Mouse (Mus musculus) neural tube, embryonic 12.5 days (tissue): Measurements from ENCODE around the gene Eci2. TPM values are rescaled to one million over a fixed set of nuclear protein-coding genes. Genes with fewer than 3 reads are reported as not detected.

Experiments
- ATAC-seq: fragments of 200-750 bp; cut with Nextera tagmentation; 2 replicates; pipeline ENCODE4 v1.8.0; 2017; ENCODE audit warnings: low read depth, mild to moderate bottlenecking, moderate TSS enrichment, moderate library complexity; ENCODE audit not compliant: low FRiP score
- H3K27ac ChIP-seq: fragments of 300-500 bp; sonication (generic); 2 replicates; pipeline ENCODE4 v1.5.1; 2016
- H3K27me3 ChIP-seq: fragments of 300-500 bp; sonication (generic); replicated peaks from 2 replicates; pipeline ENCODE4 v1.6.1; 2016; ENCODE audit warnings: mild to moderate bottlenecking
- H3K36me3 ChIP-seq: fragments of 300-500 bp; sonication (generic); 2 replicates; pipeline ENCODE4 v1.6.1; 2016; ENCODE audit warnings: mild to moderate bottlenecking
- H3K4me1 ChIP-seq: fragments of 300-500 bp; sonication (generic); 2 replicates; pipeline ENCODE4 v1.6.1; 2016
- H3K4me2 ChIP-seq: fragments of 300-500 bp; sonication (generic); replicated peaks from 2 replicates; pipeline ENCODE4 v1.6.1; 2016; ENCODE audit warnings: mild to moderate bottlenecking
- H3K4me3 ChIP-seq: fragments of 300-500 bp; sonication (generic); 2 replicates; pipeline ENCODE4 v1.5.1; 2016
- H3K9ac ChIP-seq: fragments of 300-500 bp; sonication (generic); 2 replicates; pipeline ENCODE4 v1.6.1; 2016; ENCODE audit warnings: mild to moderate bottlenecking
- H3K9me3 ChIP-seq: fragments of 300-500 bp; sonication (generic); 2 replicates; pipeline ENCODE4 v1.6.1; 2016; ENCODE audit warnings: mild to moderate bottlenecking
- WGBS: fragments of 180-500 bp; shearing (Covaris S2); methylation state at CpG from one replicate; pipeline ENCODE4 v1.1.7; 2016; 5-methylcytosine and 5-hydroxymethylcytosine counted together
- polyA plus RNA-seq: library from polyadenylated mRNA; unstranded; fragments of >200 nt; fragmentation: Nextera tagmentation; extraction: Ambion mirVana; gene quantifications from 2 replicates; pipeline ENCODE4 v1.2.1, GENCODE M21; 2016

Gene Eci2
- 113 and 119 TPM in 2 replicates for polyA plus RNA-seq

DNA sequence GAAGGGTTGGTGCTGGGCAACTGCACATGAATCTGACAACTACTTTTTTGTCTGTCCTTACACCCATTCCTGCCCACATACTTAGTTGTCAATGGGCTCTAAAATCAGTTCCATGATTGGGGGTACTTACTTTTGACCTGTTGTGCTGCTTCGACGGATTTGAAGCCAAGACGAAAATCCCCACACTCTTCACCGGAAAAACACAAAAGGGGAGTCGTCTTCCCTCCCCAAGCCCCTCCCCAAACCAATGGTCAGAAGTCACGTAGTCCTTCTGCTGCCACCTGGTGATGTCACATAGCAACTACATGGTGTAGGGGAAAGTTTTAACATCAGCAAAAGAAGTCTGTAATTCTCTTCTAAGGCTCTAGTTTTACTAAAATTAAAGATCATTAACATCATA is at the start of gene Eci2:
Gene Eci2 (minus strand): TSS at position 218 of the 400 bp plus-strand sequence.
- ATAC-seq = no peak
- Histone ChIP-seq H3K9ac (no peak within 1 kb of the TSS), H3K36me3 (no peaks in the 10 kb centered on the region), H3K27ac (no peak within 1 kb of the TSS), H3K9me3 (no peaks in the 10 kb centered on the region), H3K4me3 (no peak within 1 kb of the TSS), H3K4me2 (peak within 1 kb of the TSS; percentile 31), H3K4me1 (no peaks in the 10 kb centered on the region), H3K27me3 (no peaks in the 10 kb centered on the region)
- whole genome bisulfite sequencing = 9% methylated on average over 6 of the region's 6 CpGs

DNA sequence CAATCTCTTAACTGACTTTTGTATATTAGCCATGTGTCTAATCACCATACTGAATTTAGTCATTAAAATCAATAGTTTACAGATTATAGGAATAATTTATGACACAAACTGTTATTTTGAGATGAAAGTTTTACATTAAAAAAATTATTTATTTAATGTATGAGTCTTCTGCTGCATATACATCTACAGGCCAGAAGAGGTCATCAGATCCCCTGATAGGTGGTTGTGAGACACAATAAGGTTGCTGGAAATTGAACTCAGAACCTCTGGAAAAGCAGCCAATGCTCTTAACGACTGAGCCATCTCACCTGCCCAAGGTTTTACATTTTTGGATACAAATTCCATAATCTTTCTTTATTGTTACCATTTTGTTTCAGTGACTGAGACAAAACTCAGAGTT is 48.0 kb upstream of the Eci2 start:
- H3K27ac ChIP-seq = no peak overlapping the region
- H3K4me1 ChIP-seq = no peaks in the 10 kb centered on the region
- H3K9ac ChIP-seq = no peak overlapping the region
- H3K4me2 ChIP-seq = no peak overlapping the region
- no peaks in the 10 kb centered on the region for H3K36me3 ChIP-seq
- no peak for ATAC-seq
- 55% methylated on average over 1 of the region's 1 CpGs for WGBS
- H3K9me3 ChIP-seq = no peaks in the 10 kb centered on the region
- H3K27me3 ChIP-seq = no peaks in the 10 kb centered on the region
- no peak overlapping the region for H3K4me3 ChIP-seq

DNA sequence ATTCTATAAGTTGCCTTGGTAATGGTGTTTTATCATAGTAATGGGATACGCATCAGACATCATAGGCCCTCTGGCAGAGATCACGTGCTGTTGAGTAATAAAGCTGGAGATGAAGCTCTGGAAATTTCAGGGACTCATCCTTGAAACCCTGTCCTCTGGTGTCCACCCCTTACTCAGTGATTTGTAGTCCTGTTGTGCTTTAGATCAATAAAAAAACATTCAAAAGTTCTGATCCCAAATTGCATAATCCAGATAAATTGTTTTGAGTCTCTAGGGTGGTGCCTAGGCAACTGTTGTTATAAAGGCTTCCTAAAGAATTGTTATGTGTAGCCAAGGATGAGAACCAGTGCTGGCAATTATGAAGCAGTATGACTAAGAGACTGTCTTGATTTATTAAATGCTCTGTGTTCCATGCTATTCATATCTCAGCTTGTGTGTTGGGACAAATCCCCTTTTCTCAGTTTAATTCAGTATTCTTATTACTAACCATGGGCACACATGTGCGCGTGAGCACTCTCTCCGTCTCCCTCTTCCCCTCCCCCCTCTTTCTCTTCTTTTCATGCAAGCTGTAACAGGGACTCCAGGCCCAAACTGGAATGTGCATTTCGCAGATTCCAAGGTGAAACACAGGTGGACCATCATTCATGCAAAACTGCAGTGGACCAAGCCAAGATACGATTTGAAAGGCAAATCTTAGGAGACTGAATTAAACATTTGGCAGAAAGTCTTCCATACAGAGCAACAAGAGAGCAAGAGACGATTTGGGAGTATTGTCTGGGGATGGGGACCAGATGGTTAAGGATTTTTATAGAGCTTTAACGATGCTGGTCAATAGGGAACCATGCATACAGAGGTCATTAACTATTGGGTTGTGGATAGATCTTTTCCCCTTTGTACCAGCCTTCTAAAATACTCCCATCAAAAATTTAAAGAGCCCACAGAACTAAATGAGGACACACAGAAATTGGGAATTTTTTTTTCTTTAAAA is 43.9 kb upstream of the Eci2 start:
- no peak for ATAC-seq
- Histone ChIP-seq H3K9me3 (no peaks in the 10 kb centered on the region), H3K27ac (no peak overlapping the region), H3K27me3 (no peaks in the 10 kb centered on the region), H3K9ac (no peak overlapping the region), H3K36me3 (no peaks in the 10 kb centered on the region), H3K4me2 (no peak overlapping the region), H3K4me3 (no peak overlapping the region), H3K4me1 (peaks cover 7% of the 10 kb centered on the region; the same call in 1 of the 2 replicates)
- WGBS = 61% methylated on average over 9 of the region's 9 CpGs

DNA sequence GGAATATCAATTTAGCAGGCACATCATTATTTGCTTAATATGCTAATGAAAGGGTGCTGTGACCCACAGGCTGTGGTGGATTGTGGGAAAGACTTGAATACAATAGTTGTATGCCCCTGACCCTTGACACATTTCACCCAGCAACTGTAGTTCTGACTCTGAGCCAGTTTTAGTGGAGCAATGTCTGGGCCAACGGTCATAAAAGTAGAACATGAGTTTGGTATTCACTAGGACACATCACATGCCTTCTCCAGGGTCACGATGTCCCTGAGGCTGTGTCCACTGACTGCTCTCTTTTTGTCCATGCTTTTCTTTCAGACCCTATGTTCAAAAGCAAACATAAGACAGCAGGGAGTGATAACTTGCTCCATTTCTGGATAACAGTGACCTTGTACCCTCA is 40.2 kb upstream of the Eci2 start:
- no peaks in the 10 kb centered on the region for H3K27me3 ChIP-seq
- WGBS = 70% methylated on average over 2 of the region's 2 CpGs
- H3K36me3 ChIP-seq = no peaks in the 10 kb centered on the region
- no peak overlapping the region for H3K4me2 ChIP-seq
- no peak overlapping the region for H3K27ac ChIP-seq
- H3K4me1 ChIP-seq = peaks cover 8% of the 10 kb centered on the region; the same call in 1 of the 2 replicates
- no peak overlapping the region for H3K4me3 ChIP-seq
- no peak overlapping the region for H3K9ac ChIP-seq
- H3K9me3 ChIP-seq = no peaks in the 10 kb centered on the region
- ATAC-seq = no peak

DNA sequence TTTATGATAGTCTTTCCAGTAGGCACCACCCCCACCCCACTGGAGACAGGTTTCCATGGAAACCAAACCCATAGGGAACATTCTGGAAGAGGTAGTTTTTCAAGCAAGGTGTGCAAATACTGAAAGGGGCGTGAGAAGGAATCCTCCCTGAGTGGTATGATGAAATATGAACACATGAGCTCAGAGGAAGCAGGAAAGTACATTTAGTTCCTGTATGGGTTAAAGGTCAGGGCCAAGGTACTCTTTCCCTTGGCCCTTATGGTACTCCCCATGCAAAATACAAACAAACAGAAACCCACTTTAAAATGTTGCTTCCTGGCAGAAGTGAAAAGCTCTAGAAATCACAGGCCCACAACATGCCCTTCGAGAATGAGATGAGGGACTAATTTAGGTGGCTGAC is 39.1 kb upstream of the Eci2 start:
- H3K9me3 ChIP-seq = no peaks in the 10 kb centered on the region
- no peak for ATAC-seq
- peaks cover 8% of the 10 kb centered on the region; the same call in 1 of the 2 replicates for H3K4me1 ChIP-seq

DNA sequence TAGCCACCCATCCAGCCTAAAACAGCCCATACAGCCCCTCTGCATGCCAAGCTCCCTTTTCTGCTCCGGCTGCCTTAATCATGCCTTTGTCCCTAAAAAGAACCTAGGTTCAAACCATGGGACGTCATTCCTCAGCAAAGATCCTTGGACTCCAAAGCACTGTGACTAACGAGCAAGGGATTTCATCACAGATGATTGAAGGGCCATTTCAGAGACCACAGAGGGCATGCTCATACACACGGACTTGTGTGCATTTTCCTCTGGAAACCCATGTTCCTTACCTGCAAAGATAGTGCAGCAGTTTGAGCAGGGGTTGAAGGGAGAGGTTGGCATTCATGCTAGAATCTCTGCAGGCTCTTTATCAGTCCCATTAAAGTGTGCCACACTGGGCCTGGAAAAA is 37.5 kb upstream of the Eci2 start:
- no peak overlapping the region for H3K4me3 ChIP-seq
- peaks cover 8% of the 10 kb centered on the region; the same call in 1 of the 2 replicates for H3K4me1 ChIP-seq
- no peaks in the 10 kb centered on the region for H3K27me3 ChIP-seq
- ATAC-seq = no peak
- H3K9me3 ChIP-seq = no peaks in the 10 kb centered on the region
- H3K36me3 ChIP-seq = no peaks in the 10 kb centered on the region
- H3K27ac ChIP-seq = no peak overlapping the region
- no peak overlapping the region for H3K4me2 ChIP-seq
- WGBS = 71% methylated on average over 4 of the region's 4 CpGs
- no peak overlapping the region for H3K9ac ChIP-seq

More for the DNA sequence above, 39.1 kb upstream of the Eci2 start:
- WGBS = 43% methylated on average over 2 of the region's 2 CpGs
- no peak overlapping the region for H3K27ac ChIP-seq
- H3K9ac ChIP-seq = no peak overlapping the region
- no peaks in the 10 kb centered on the region for H3K27me3 ChIP-seq
- H3K4me3 ChIP-seq = no peak overlapping the region
- H3K4me2 ChIP-seq = no peak overlapping the region
- H3K36me3 ChIP-seq = no peaks in the 10 kb centered on the region

DNA sequence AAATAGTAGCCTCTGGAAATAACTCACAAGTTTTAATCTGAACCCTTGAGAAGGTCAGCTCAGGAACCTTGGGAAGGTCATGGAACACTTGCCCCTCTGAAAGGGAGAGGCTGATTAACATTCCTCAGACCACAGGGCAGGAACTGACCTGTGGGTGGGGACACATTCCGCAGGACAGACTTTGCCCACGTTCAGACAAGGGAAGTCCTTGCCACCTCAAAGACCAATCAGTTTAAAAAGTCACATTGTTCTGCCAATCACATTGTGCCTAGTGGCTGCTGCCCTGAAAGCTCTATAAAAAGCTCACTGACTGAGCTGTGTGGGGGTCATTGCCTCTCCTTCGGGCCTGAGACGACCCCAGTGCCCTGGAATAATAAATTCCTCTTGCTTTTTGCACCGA is 31.2 kb upstream of the Eci2 start:
- Histone ChIP-seq H3K4me3 (no peak overlapping the region), H3K27me3 (no peaks in the 10 kb centered on the region), H3K27ac (no peak overlapping the region), H3K9ac (no peak overlapping the region), H3K36me3 (no peaks in the 10 kb centered on the region), H3K4me2 (no peak overlapping the region), H3K4me1 (no peaks in the 10 kb centered on the region), H3K9me3 (no peaks in the 10 kb centered on the region)
- 17% methylated on average over 5 of the region's 5 CpGs for WGBS
- no peak for ATAC-seq

DNA sequence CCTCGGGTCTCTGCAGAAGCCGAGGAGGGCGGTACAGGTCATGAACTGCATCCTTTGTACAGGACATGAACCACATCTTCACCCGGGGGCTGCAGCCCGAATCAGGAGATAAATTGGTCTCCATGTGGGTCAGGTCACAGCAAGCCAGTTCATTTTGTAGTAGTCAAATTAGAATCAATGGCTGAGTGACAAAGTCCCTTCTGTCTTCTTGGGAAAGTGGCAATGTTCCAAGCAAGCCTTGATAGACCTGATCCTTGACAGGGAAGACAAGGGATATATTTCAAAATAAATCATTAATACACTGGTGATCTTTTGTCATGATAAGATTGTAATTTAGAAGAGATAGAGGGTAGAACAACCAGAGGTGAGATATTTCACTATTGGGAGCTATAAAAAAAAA is 9.6 kb upstream of the Eci2 start:
- H3K9me3 ChIP-seq = no peaks in the 10 kb centered on the region
- no peak overlapping the region for H3K4me2 ChIP-seq
- no peak overlapping the region for H3K27ac ChIP-seq
- no peak overlapping the region for H3K9ac ChIP-seq
- H3K36me3 ChIP-seq = no peaks in the 10 kb centered on the region
- H3K27me3 ChIP-seq = no peaks in the 10 kb centered on the region
- H3K4me1 ChIP-seq = no peaks in the 10 kb centered on the region
- ATAC-seq = no peak
- WGBS = 61% methylated on average over 5 of the region's 5 CpGs
- no peak overlapping the region for H3K4me3 ChIP-seq

DNA sequence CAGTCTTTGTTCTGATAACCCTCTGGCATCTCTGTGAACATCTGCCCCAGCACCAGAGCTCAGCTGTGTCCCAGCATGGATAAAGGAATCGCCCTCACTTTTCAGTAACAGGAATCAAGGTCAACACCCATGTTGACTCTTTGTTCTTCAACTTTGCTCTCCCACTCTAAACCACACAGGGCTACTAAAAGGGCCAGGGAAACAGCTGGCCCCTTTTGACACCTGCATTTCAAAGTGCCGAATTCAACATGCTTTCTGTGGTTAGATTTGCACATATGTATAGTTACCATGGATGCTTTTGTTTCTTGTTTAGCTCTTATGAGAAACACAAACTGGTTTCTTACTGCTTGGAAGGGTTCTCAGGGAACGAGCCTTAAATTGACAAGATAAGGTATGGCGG is 8.8 kb upstream of the Eci2 start:
- H3K4me2 ChIP-seq = no peak overlapping the region
- no peak overlapping the region for H3K27ac ChIP-seq
- no peaks in the 10 kb centered on the region for H3K4me1 ChIP-seq
- no peaks in the 10 kb centered on the region for H3K9me3 ChIP-seq
- no peak overlapping the region for H3K9ac ChIP-seq
- 86% methylated on average over 4 of the region's 4 CpGs for WGBS
- H3K4me3 ChIP-seq = no peak overlapping the region
- ATAC-seq = no peak
- no peaks in the 10 kb centered on the region for H3K36me3 ChIP-seq
- H3K27me3 ChIP-seq = no peaks in the 10 kb centered on the region

DNA sequence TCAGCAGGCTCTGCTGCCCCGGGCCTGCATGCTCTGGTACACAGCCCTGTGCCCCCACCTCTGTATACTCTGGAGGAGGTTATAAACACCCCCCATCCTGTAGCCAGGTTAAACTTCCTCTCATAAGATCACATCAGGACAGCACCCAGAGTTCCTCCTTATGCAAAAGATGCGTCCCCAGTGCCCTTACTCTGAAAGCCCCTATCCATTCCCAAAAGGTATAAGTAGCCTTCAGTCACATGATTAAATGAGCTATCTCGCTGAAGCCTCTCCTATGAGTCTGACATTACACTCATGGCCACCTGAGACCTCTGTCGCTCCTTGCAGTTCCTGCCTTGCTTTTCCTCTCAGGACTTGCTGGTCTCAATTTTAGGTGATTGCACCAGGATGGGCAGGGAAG is 6.7 kb upstream of the Eci2 start:
- Histone ChIP-seq H3K27ac (no peak overlapping the region), H3K36me3 (no peaks in the 10 kb centered on the region), H3K4me3 (no peak overlapping the region), H3K27me3 (no peaks in the 10 kb centered on the region), H3K9ac (no peak overlapping the region), H3K4me1 (no peaks in the 10 kb centered on the region), H3K9me3 (no peaks in the 10 kb centered on the region), H3K4me2 (no peak overlapping the region)
- no peak for ATAC-seq
- WGBS = 84% methylated on average over 4 of the region's 4 CpGs

DNA sequence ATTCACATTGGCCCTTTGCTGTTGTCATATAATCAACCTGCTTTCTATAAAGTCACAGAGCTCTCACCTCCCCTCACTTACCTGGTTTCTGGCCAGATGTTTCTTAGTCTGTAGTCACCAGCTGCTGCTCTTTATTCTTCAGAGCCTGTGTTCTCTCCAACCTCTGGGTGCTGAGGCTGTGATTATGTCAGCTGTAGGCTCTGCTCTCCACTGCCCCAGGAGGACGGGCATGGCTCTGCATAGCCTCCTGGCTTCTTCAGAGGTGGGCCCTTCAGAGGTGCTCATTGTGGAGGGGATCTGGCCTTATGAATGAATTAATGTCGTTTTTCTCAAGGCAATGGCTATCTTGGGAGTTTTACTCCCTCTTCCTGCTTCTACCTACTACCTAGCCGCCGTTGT is 4.8 kb upstream of the Eci2 start:
- H3K9ac ChIP-seq = no peak overlapping the region
- no peak for ATAC-seq
- no peaks in the 10 kb centered on the region for H3K4me1 ChIP-seq
- H3K27ac ChIP-seq = no peak overlapping the region
- H3K4me2 ChIP-seq = no peak overlapping the region
- no peak overlapping the region for H3K4me3 ChIP-seq
- no peaks in the 10 kb centered on the region for H3K9me3 ChIP-seq
- no peaks in the 10 kb centered on the region for H3K27me3 ChIP-seq
- no peaks in the 10 kb centered on the region for H3K36me3 ChIP-seq
- WGBS = 79% methylated on average over 4 of the region's 4 CpGs

DNA sequence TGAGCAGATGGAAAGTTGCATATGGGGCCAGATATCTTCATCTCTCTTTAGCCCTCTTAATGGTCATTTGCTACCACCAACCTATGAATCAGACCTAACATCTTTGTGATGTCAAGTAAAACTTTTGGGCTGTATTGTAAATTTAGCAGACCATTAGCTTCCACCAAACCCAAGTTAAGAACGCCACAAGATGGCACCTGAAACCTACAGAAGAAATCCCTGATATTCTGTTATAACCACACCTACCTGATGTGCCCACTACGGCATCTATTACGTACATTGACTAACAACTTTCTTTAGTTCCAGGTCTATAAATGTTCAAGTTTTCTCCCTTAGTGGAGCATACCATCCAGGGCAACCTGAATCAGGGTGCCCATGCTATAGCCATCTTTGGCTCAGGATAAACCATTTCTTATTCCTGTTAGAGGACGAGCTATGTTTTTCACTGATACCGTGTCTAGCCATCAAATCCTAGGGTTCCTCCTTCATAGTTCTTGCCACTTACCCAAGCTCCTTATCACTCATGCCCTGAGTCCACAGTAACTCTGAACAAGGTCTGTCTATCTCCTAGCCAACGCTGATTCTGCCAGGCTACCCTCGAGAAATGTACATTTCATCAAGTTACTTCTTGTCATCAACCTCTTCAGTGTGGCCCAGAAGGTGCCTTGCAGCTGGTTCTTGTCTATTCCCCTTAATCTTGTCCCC is 4.2 kb upstream of the Eci2 start:
- H3K4me2 ChIP-seq = no peak overlapping the region
- H3K27ac ChIP-seq = no peak overlapping the region
- no peaks in the 10 kb centered on the region for H3K9me3 ChIP-seq
- 88% methylated on average over 7 of the region's 7 CpGs for whole genome bisulfite sequencing
- no peaks in the 10 kb centered on the region for H3K4me1 ChIP-seq
- no peak overlapping the region for H3K4me3 ChIP-seq
- H3K36me3 ChIP-seq = no peaks in the 10 kb centered on the region
- H3K9ac ChIP-seq = no peak overlapping the region
- no peak for ATAC-seq
- no peaks in the 10 kb centered on the region for H3K27me3 ChIP-seq
